8 mouse cellular contexts compared by ENCODE assay signal in genomic region chr13:67081946-67082345, GRCm38 (mm10). TPM values are rescaled to one million over a fixed set of nuclear protein-coding genes. Genes with fewer than 3 reads are reported as not detected.
DNase-seq lines count a peak whose midpoint lies in the region; ATAC-seq and TF ChIP-seq lines count a peak whose summit lies in the region.

No protein-coding gene starts in this region.

- peak overlapping the region; percentile 77 for H3K4me2 ChIP-seq in forebrain, embryonic 15.5 days (replicated peaks)
- peak overlapping the region; percentile 76 for H3K4me2 ChIP-seq in liver, postnatal 0 days (ENCODE audit: low read depth, low read length)

- H3K4me3 ChIP-seq in gastrocnemius, adult 2 months, result peak overlapping the region; percentile 80
- peak overlapping the region; percentile 79 for H3K4me3 ChIP-seq in forebrain, embryonic 15.5 days
- H3K4me3 ChIP-seq in liver, postnatal 0 days (ENCODE audit: low read depth, low read length), result peak overlapping the region; percentile 68; the same call in 1 of the 2 replicates

- TF ChIP-seq CTCF in gastrocnemius, adult 2 months (IDR thresholded peaks at IDR 0.05), result no peak
- no peak for TF ChIP-seq CTCF in liver, postnatal 0 days (IDR thresholded peaks at IDR 0.05; ENCODE audit: low read depth)

- intact Hi-C loops in gastrocnemius, adult 2 months (cut with DNase I), result loop anchor here (1.0 to 10.0 kb wide), 4 partner anchors 21 to 177 kb away; partner anchors contain the start of genes Gm10767, Gm28557 and Zfp712
- intact Hi-C loops in gastrocnemius, postnatal 14 days (cut with DNase I; ENCODE audit: low total_unique reads), result no loop called here

- no peak for TF ChIP-seq EP300 in liver, postnatal 0 days (IDR thresholded peaks at IDR 0.05; ENCODE audit: low read depth)

- WGBS in forebrain, embryonic 15.5 days, result 84% methylated on average over 1 of the region's 1 CpGs
- WGBS in liver, postnatal 0 days (ENCODE audit: insufficient replicate concordance), result 50% methylated on average over 1 of the region's 1 CpGs

- peak overlapping the region; percentile 70 for H3K9ac ChIP-seq in forebrain, embryonic 15.5 days (replicated peaks)
- peak overlapping the region; percentile 67; the same call in 1 of the 2 replicates for H3K9ac ChIP-seq in liver, postnatal 0 days (replicated peaks)

- peaks cover 8% of the 10 kb centered on the region; the same call in 1 of the 2 replicates for H3K9me3 ChIP-seq in forebrain, embryonic 15.5 days
- no peaks in the 10 kb centered on the region for H3K9me3 ChIP-seq in liver, postnatal 0 days (ENCODE audit: low read length)

- H3K27me3 ChIP-seq in forebrain, embryonic 15.5 days, result no peaks in the 10 kb centered on the region
- H3K27me3 ChIP-seq in liver, postnatal 0 days (ENCODE audit: insufficient read depth, low read length), result no peaks in the 10 kb centered on the region

- peak; percentile 40 for ATAC-seq in CD4-positive, CD25-positive, alpha-beta regulatory T cell, adult 4 months
- ATAC-seq in forebrain, embryonic 15.5 days (replicated peaks), result 0 out of 2 replicates have a peak, but pooled peaks have one; percentile 3
- no peak for ATAC-seq in liver, postnatal 0 days

- DNase-seq in gastrocnemius, adult 2 months, result no peak
- no peak for DNase-seq in gastrocnemius, postnatal 14 days
- DNase-seq in liver, postnatal 0 days, result no peak
- DNase-seq in spleen, adult 12 weeks (ENCODE audit: low spot score), result no peak
- no peak for DNase-seq in left cerebral cortex, adult 9 months (ENCODE audit: low spot score in 2 of 2)
- DNase-seq in ovary, postnatal 14 days (ENCODE audit: low spot score), result no peak

- peaks cover 16% of the 10 kb centered on the region for H3K4me1 ChIP-seq in forebrain, embryonic 15.5 days
- H3K4me1 ChIP-seq in liver, postnatal 0 days (ENCODE audit: insufficient read depth), result peaks cover 8% of the 10 kb centered on the region

- H3K27ac ChIP-seq in gastrocnemius, adult 2 months, result peak overlapping the region; percentile 96
- peak overlapping the region; percentile 68 for H3K27ac ChIP-seq in forebrain, embryonic 15.5 days (replicated peaks)
- H3K27ac ChIP-seq in liver, postnatal 0 days (ENCODE audit: low read depth), result peak overlapping the region; percentile 85

- peaks cover 17% of the 10 kb centered on the region for H3K36me3 ChIP-seq in forebrain, embryonic 15.5 days
- H3K36me3 ChIP-seq in liver, postnatal 0 days (replicated peaks; ENCODE audit: insufficient read depth, low read length), result no peaks in the 10 kb centered on the region

RNA-seq across cellular contexts. Expression of gene Zfp708, which starts 15.8 kb away (rescaled TPM):
- 1 to 10 TPM in 1 of 2 experiments, under 1 TPM in 1; 0.17 to 1.6 TPM for total RNA-seq in gastrocnemius, adult 2 months (2021)
- total RNA-seq in gastrocnemius, postnatal 14 days (2021), result under 1 TPM; 0.90 to 0.95 TPM
- 1 to 10 TPM; 6.7 to 8.1 TPM for polyA plus RNA-seq in CD4-positive, CD25-positive, alpha-beta regulatory T cell, adult 4 months (2017; shearing (Covaris generic))
- 10.7 and 11.4 TPM in 2 replicates for polyA plus RNA-seq in forebrain, embryonic 15.5 days (2015; fragmentation: Nextera tagmentation; extraction: Ambion mirVana)
- 0.66 and 0.78 TPM in 2 replicates for polyA plus RNA-seq in liver, postnatal 0 days (2015; fragmentation: Nextera tagmentation; extraction: Ambion mirVana)

RNA-seq across cellular contexts. Expression of gene Zfp712, which starts 21.0 kb away (rescaled TPM):
- 1 to 10 TPM; 1.1 to 1.2 TPM for total RNA-seq in gastrocnemius, adult 2 months (2021)
- total RNA-seq in gastrocnemius, postnatal 14 days (2021), result 1 to 10 TPM in 1 of 2 experiments, under 1 TPM in 1; 0.92 to 1.1 TPM
- polyA plus RNA-seq in CD4-positive, CD25-positive, alpha-beta regulatory T cell, adult 4 months (2017; shearing (Covaris generic)), result 10 to 100 TPM in 1 of 2 experiments, 1 to 10 TPM in 1; 9.5 to 10.5 TPM
- polyA plus RNA-seq in forebrain, embryonic 15.5 days (2015; fragmentation: Nextera tagmentation; extraction: Ambion mirVana), result 7.7 and 8.0 TPM in 2 replicates
- 0.41 and 0.59 TPM in 2 replicates for polyA plus RNA-seq in liver, postnatal 0 days (2015; fragmentation: Nextera tagmentation; extraction: Ambion mirVana)

RNA-seq across cellular contexts. Expression of gene Gm28557, which starts 26.5 kb away (rescaled TPM):
- total RNA-seq in gastrocnemius, adult 2 months (2021), result 1 to 10 TPM; 2.2 to 3.4 TPM
- 1 to 10 TPM in 1 of 2 experiments, under 1 TPM in 1; 0.98 to 1.8 TPM for total RNA-seq in gastrocnemius, postnatal 14 days (2021)
- polyA plus RNA-seq in CD4-positive, CD25-positive, alpha-beta regulatory T cell, adult 4 months (2017; shearing (Covaris generic)), result 1 to 10 TPM; 2.2 to 5.6 TPM
- polyA plus RNA-seq in forebrain, embryonic 15.5 days (2015; fragmentation: Nextera tagmentation; extraction: Ambion mirVana), result 1.1 and 1.9 TPM in 2 replicates
- polyA plus RNA-seq in liver, postnatal 0 days (2015; fragmentation: Nextera tagmentation; extraction: Ambion mirVana), result 1.4 and 2.2 TPM in 2 replicates

RNA-seq across cellular contexts. Expression of gene Rslcan18, which starts 34.1 kb away (rescaled TPM):
- under 1 TPM; 0.38 to 0.64 TPM for total RNA-seq in gastrocnemius, adult 2 months (2021)
- total RNA-seq in gastrocnemius, postnatal 14 days (2021), result under 1 TPM; 0.29 to 0.53 TPM
- polyA plus RNA-seq in CD4-positive, CD25-positive, alpha-beta regulatory T cell, adult 4 months (2017; shearing (Covaris generic)), result under 1 TPM; 0.24 to 0.37 TPM
- polyA plus RNA-seq in forebrain, embryonic 15.5 days (2015; fragmentation: Nextera tagmentation; extraction: Ambion mirVana), result 0.08 and 0.18 TPM in 2 replicates
- 0.13 and 0.18 TPM in 2 replicates for polyA plus RNA-seq in liver, postnatal 0 days (2015; fragmentation: Nextera tagmentation; extraction: Ambion mirVana)

RNA-seq across cellular contexts. Expression of gene Zfp759, which starts 39.5 kb away (rescaled TPM):
- total RNA-seq in gastrocnemius, adult 2 months (2021), result 1 to 10 TPM; 4.7 to 5.6 TPM
- 1 to 10 TPM; 3.2 to 3.3 TPM for total RNA-seq in gastrocnemius, postnatal 14 days (2021)
- 1 to 10 TPM; 2.7 to 3.2 TPM for polyA plus RNA-seq in CD4-positive, CD25-positive, alpha-beta regulatory T cell, adult 4 months (2017; shearing (Covaris generic))
- polyA plus RNA-seq in forebrain, embryonic 15.5 days (2015; fragmentation: Nextera tagmentation; extraction: Ambion mirVana), result 3.5 and 3.6 TPM in 2 replicates
- 0.40 and 0.56 TPM in 2 replicates for polyA plus RNA-seq in liver, postnatal 0 days (2015; fragmentation: Nextera tagmentation; extraction: Ambion mirVana)
